Mouse (Mus musculus) thymus, adult 2 months (tissue): ENCODE data around the gene Rfx1.

Experiments used
- CTCF ChIP-seq: fragments of 200-500 bp; IDR thresholded peaks from 2 replicates; pipeline ENCODE4 v1.5.1; 2012; ENCODE audit warnings: mild to moderate bottlenecking, control low read depth, low read length, moderate library complexity, borderline replicate concordance; ENCODE audit not compliant: control insufficient read depth, poor library complexity, insufficient read depth; ENCODE audit errors: extremely low read depth
- POLR2A ChIP-seq: fragments of 200-500 bp; IDR thresholded peaks from 2 replicates; pipeline ENCODE4 v1.6.1; 2012; ENCODE audit warnings: mild to moderate bottlenecking, low read length, control low read depth, moderate library complexity; ENCODE audit not compliant: control insufficient read depth, poor library complexity, insufficient read depth; ENCODE audit errors: extremely low read depth

- TF ChIP-seq CTCF (no peak), POLR2A (no peak)
Measured at GRCm38 (mm10) chr8:84101476-84102270, 35.0 kb downstream of the Rfx1 start.
